Mouse (Mus musculus) forebrain, embryonic 16.5 days (tissue): ENCODE results near the gene Tulp3. TPM values are rescaled to one million over a fixed set of nuclear protein-coding genes. Genes with fewer than 3 reads are reported as not detected.

ENCODE experiments used
- ATAC-seq: fragments of 200-750 bp; cut with Nextera tagmentation; 2 replicates; pipeline ENCODE4 v1.8.0; 2017; ENCODE audit warnings: mild to moderate bottlenecking, moderate library complexity
- H3K27ac ChIP-seq: fragments of 300-500 bp; sonication (generic); 2 replicates; pipeline ENCODE4 v1.5.1; 2014; ENCODE audit warnings: low read length, control low read depth
- H3K27me3 ChIP-seq: fragments of 300-500 bp; sonication (generic); replicated peaks from 2 replicates; pipeline ENCODE4 v1.6.1; 2014; ENCODE audit warnings: low read length; ENCODE audit not compliant: control insufficient read depth, insufficient read depth
- H3K36me3 ChIP-seq: fragments of 300-500 bp; sonication (generic); 2 replicates; pipeline ENCODE4 v1.6.1; 2014; ENCODE audit not compliant: control insufficient read depth, insufficient read depth
- H3K4me1 ChIP-seq: fragments of 300-500 bp; sonication (generic); replicated peaks from 2 replicates; pipeline ENCODE4 v1.6.1; 2014; ENCODE audit warnings: low read length; ENCODE audit not compliant: control insufficient read depth, insufficient read depth
- H3K4me2 ChIP-seq: fragments of 300-500 bp; sonication (generic); 2 replicates; pipeline ENCODE4 v1.6.1; 2014; ENCODE audit warnings: mild to moderate bottlenecking, low read length, control low read depth
- H3K4me3 ChIP-seq: fragments of 300-500 bp; sonication (generic); replicated peaks from 2 replicates; pipeline ENCODE4 v1.5.1; 2014; ENCODE audit warnings: mild to moderate bottlenecking, low read length, control low read depth
- H3K9ac ChIP-seq: fragments of 300-500 bp; sonication (generic); replicated peaks from 2 replicates; pipeline ENCODE4 v1.6.1; 2014; ENCODE audit warnings: low read depth, low read length, control low read depth
- H3K9me3 ChIP-seq: fragments of 300-500 bp; sonication (generic); 2 replicates; pipeline ENCODE4 v1.6.1; 2016; ENCODE audit warnings: low read length; ENCODE audit not compliant: control insufficient read depth
- WGBS: fragments of 180-500 bp; shearing (Covaris S2); extraction: QIAGEN DNeasy Blood & Tissue Kit; methylation state at CpG from one replicate; pipeline ENCODE4 v1.1.7; 2014; 5-methylcytosine and 5-hydroxymethylcytosine counted together
- polyA plus RNA-seq: library from polyadenylated mRNA; unstranded; fragments of >200 nt; fragmentation: Nextera tagmentation; extraction: Ambion mirVana; gene quantifications from 2 replicates; pipeline ENCODE4 v1.2.1, GENCODE M21; 2015

Tulp3 gene
- polyA plus RNA-seq, 1 experiment from 2014 or later = 17.3 TPM

DNA sequence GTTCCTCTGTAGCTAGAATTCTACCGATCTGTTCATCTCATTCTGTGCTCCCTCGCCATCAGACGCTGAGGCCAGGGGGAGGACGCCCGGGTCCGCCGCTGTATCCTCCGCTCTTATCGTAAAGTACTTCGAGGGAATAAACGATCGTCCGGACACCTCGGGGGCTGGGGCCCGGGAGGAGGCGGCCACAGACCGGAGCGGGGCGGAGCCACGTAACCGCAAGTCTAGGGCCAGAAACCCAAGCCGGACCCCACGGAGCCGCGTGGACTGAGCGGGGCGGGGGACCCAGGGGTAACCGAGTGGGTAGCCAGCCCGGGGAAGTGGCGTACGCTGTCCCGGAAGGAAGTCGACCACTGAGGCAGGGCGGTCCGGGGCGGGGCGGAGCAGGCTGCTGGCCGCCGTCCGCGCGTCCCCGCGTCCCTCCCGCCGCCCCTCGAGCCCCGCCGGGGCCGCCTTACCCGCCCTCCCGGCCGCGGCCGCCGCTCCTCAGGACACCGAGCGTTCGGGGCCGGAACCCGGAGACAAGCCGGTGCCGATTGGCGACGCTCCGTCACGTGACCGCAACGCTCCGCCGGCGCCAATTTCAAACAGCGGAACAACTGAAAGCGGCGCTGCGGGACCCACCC lies 6.8 kb upstream of the Tulp3 start, which contains the start of the genes Rhno1 and Foxm1:
Gene Rhno1 (minus strand): TSS at position 531 of the 626 bp plus-strand sequence.
Gene Foxm1 (plus strand): TSS at position 587 of the 626 bp plus-strand sequence.
- peaks cover 24% of the 10 kb centered on the region for H3K4me1 ChIP-seq
- peak; percentile 86 for ATAC-seq

DNA sequence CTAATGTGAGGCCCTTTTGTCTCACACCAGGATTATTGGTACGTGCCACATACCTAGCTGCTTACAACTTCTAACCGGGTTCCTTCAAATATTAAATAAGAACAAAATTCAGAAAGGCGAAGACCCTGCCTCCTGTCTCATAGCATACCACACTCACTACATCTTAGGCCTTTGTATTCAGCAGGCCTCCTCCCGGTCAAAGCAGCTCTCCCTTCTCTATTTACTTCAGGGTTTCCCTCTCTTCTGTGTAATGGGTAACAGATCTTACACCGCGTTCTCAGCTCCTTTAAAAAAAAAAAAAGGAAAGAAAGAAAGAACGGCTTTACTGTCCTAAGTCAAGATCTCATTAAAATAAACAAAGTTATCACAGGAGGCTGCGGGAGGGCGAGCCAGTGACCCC lies 6.2 kb upstream of the Tulp3 start:
- Histone ChIP-seq H3K4me2 (peak overlapping the region; percentile 87), H3K9me3 (no peaks in the 10 kb centered on the region), H3K27ac (peak overlapping the region; percentile 90), H3K4me3 (peak overlapping the region; percentile 94), H3K9ac (peak overlapping the region; percentile 92), H3K27me3 (no peaks in the 10 kb centered on the region), H3K36me3 (no peaks in the 10 kb centered on the region), H3K4me1 (peaks cover 24% of the 10 kb centered on the region)
- WGBS = 10% methylated on average over 9 of the region's 9 CpGs
- ATAC-seq = no peak

More for the DNA sequence above, 6.8 kb upstream of the Tulp3 start, which contains the start of the genes Rhno1 and Foxm1:
- no peaks in the 10 kb centered on the region for H3K27me3 ChIP-seq
- peak within 1 kb of the TSS; percentile 92 for H3K9ac ChIP-seq
- under 1% methylated on average over 61 of the region's 76 CpGs for WGBS
- H3K9me3 ChIP-seq = no peaks in the 10 kb centered on the region
- peak within 1 kb of the TSS; percentile 87 for H3K4me2 ChIP-seq
- peak within 1 kb of the TSS; percentile 90 for H3K27ac ChIP-seq
- no peaks in the 10 kb centered on the region for H3K36me3 ChIP-seq
- peak within 1 kb of the TSS; percentile 94 for H3K4me3 ChIP-seq

DNA sequence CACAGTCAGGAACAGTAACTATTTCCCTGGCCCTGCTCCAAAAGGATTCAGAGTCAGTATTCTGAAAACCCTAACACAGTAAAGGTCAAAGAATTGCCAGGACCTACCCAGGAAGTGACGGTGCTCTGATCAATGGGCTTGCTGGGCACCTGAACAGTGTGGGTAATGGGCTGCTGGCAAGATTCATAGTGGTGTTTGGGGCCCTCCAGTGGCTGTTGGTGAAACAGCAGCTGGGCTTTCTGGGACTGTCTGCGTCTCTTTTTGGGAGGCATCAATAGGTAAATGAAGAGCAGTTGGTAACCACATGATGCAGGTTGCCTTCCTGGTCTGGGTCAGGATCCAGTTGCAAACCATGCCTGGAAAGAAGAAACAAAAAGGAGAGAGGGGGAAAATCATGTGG lies 3.3 kb upstream of the Tulp3 start:
- Histone ChIP-seq H3K4me2 (no peak overlapping the region), H3K36me3 (no peaks in the 10 kb centered on the region), H3K27me3 (no peaks in the 10 kb centered on the region), H3K9me3 (no peaks in the 10 kb centered on the region), H3K9ac (no peak overlapping the region), H3K4me1 (peaks cover 37% of the 10 kb centered on the region), H3K27ac (no peak overlapping the region), H3K4me3 (no peak overlapping the region)
- no peak for ATAC-seq
- 6% methylated on average over 2 of the region's 2 CpGs for WGBS

DNA sequence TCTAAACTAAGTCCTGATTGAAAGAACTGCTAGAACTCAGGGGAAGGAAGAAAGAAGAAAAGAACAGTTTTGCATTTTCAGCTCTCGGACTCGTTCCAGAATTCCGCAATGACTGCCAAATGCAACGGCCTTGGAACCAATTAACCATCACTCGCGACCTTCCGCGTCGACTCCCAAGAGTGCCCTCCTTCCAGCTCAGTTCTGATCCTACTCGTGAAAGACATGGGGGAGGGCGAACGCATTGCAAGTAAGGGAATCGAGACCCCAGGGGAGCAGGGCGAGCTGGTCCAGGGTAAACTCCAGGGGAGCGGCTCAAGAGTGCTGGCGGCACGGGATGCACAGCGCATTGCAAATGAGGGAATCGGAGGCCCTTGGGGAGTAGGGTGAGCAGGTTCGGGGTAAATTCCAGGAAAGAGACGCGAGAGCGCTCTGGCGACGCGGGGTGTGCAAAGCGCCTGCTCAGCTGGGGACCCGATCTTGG lies 410 bp downstream of the Tulp3 start:
- Histone ChIP-seq H3K9me3 (no peaks in the 10 kb centered on the region), H3K4me3 (peak overlapping the region; percentile 59), H3K4me2 (peak overlapping the region; percentile 63), H3K36me3 (no peaks in the 10 kb centered on the region), H3K9ac (peak overlapping the region; percentile 84), H3K4me1 (peaks cover 26% of the 10 kb centered on the region), H3K27me3 (no peaks in the 10 kb centered on the region), H3K27ac (peak overlapping the region; percentile 88)
- ATAC-seq = peak; percentile 74
- under 1% methylated on average over 28 of the region's 28 CpGs for WGBS

DNA sequence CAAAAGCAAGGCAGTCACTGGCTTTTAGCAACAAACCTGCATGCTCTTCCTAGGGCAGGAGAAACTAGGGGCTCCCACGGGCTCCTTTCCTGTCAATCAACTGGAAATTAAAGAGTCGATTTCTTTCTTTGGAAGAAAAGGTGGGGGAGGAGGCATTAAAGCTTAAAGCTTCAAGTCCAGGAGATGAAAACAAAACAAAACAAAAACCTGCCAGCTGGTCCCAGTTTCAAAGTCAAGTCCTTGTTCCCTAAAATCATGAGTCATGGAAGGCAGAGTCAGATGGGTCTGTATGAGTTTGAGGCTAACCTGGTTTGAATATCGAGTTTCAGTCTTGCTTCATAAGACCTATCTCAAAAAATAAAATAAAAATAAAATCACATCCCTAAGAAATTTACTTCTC lies 1.5 kb downstream of the Tulp3 start:
- Histone ChIP-seq H3K9me3 (no peaks in the 10 kb centered on the region), H3K27me3 (no peaks in the 10 kb centered on the region), H3K9ac (no peak overlapping the region), H3K27ac (no peak overlapping the region), H3K4me2 (peak overlapping the region; percentile 63), H3K4me3 (no peak overlapping the region), H3K36me3 (no peaks in the 10 kb centered on the region), H3K4me1 (peaks cover 25% of the 10 kb centered on the region)
- WGBS = 32% methylated on average over 3 of the region's 3 CpGs
- ATAC-seq = no peak

DNA sequence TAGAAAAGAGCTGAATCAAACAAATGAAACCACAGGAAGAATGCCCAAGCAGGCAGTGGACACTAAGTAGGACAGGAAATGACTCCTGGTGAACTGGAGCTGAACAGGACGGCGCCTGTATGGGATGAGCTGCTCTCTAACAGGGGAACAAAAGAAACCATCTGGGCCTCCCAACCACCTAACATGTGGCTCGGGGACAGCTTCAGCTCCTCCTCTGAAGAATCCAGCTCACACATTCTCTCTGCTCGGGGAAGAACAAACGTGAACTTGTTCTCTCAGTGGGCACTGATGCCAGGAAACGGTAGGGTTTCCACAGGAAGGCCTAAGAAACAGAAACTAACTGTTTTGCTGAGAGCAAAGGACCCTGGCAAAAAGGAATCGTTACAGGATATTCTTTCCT lies 5.9 kb downstream of the Tulp3 start:
- 43% methylated on average over 7 of the region's 7 CpGs for WGBS
- Histone ChIP-seq H3K4me3 (no peak overlapping the region), H3K4me1 (peaks cover 14% of the 10 kb centered on the region), H3K27me3 (no peaks in the 10 kb centered on the region), H3K4me2 (no peak overlapping the region), H3K9me3 (no peaks in the 10 kb centered on the region), H3K9ac (no peak overlapping the region), H3K36me3 (no peaks in the 10 kb centered on the region), H3K27ac (no peak overlapping the region)
- no peak for ATAC-seq

DNA sequence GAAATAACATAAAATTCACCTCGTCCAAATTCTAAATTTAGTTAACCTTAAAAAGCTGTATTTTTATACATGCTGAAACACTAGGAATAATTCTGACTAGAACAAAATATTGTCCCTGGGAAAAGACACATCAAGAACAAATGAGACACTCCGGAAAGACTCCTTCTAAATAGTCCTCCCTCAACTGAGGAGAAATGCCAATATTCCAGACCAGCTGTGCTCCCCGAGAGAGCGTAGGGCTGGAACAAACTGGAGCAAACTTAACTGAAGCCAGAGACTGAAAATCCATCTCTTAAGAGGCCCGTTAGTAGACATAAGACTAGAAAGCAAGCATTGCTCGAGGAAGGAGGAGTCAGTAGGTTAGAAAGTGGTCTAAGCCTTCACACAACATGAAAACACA lies 8.9 kb downstream of the Tulp3 start:
- no peaks in the 10 kb centered on the region for H3K27me3 ChIP-seq
- no peaks in the 10 kb centered on the region for H3K4me1 ChIP-seq
- no peak overlapping the region for H3K4me2 ChIP-seq
- no peaks in the 10 kb centered on the region for H3K36me3 ChIP-seq
- H3K27ac ChIP-seq = no peak overlapping the region
- no peak overlapping the region for H3K9ac ChIP-seq
- WGBS = 87% methylated on average over 6 of the region's 6 CpGs
- no peak overlapping the region for H3K4me3 ChIP-seq
- no peak for ATAC-seq
- no peaks in the 10 kb centered on the region for H3K9me3 ChIP-seq

DNA sequence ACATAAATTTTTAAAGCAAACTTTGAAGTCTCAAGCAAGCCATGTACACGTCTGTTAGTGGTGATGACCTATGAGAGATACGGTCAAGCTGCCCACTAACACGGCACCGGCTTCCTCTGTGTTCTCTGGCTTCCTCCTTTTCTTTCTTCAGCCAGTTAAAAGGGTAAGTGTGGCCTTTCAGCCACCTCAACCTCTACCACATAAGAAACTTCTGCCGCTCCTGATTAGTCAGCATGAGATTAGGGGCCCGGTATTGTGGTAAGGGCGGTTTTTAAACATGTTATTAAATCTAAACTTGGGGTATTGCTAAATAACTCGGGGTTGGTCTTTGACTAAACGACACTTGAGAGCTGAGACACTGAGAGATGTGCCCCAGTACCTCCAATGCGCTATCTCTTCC lies 10.0 kb downstream of the Tulp3 start:
- Histone ChIP-seq H3K9me3 (no peaks in the 10 kb centered on the region), H3K4me3 (no peak overlapping the region), H3K4me1 (no peaks in the 10 kb centered on the region), H3K4me2 (no peak overlapping the region), H3K27ac (no peak overlapping the region), H3K27me3 (no peaks in the 10 kb centered on the region), H3K36me3 (no peaks in the 10 kb centered on the region), H3K9ac (no peak overlapping the region)
- WGBS = 92% methylated on average over 10 of the region's 10 CpGs
- ATAC-seq = no peak

DNA sequence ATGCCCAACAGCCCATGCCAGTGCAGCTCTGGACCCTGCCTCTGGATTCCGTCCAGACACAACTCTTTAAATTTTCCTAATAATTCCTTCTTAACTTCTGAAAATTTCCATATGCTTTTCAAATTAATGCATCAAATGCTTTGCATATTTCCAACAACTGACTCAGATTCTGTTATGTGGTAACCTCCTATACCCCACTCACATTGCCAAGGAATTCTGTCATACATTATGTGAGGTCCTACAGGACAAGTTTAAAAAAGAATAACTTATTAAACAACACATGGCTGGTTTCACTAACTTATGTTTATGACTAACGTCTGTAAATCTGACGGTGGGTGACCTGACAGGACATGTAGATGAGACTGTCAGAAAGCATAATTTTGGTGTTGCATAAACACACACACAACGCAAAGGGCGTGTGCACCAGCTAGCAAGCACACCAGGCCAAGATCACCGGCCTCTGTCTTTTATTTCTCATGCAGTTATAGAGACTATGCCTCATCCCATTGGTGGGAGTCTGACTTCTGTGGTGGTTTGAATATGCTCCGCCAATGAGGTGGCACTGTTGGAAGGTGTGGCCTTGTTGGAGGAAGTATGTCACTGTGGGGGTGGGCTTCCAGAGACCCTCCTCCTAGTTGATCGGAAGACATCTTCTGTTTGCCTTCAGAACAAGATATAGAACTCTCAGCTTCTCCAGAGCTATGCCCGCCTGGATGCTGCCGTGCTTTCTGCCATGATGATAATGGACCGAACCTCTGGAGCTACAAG lies 13.5 kb downstream of the Tulp3 start:
- H3K27ac ChIP-seq = no peak overlapping the region
- H3K4me3 ChIP-seq = no peak overlapping the region
- no peaks in the 10 kb centered on the region for H3K9me3 ChIP-seq
- H3K4me2 ChIP-seq = no peak overlapping the region
- no peaks in the 10 kb centered on the region for H3K27me3 ChIP-seq
- 95% methylated on average over 11 of the region's 11 CpGs for WGBS
- H3K4me1 ChIP-seq = peaks cover 9% of the 10 kb centered on the region
- H3K36me3 ChIP-seq = no peaks in the 10 kb centered on the region
- ATAC-seq = no peak
- no peak overlapping the region for H3K9ac ChIP-seq
